9 mouse cellular contexts compared by ENCODE assay signal in genomic region chr4:99657430-99657820, GRCm38 (mm10). TPM values are rescaled to one million over a fixed set of nuclear protein-coding genes. Genes with fewer than 3 reads are reported as not detected.
DNase-seq lines count a peak whose midpoint lies in the region; ATAC-seq lines count a peak whose summit lies in the region.
"Had no signal": no experiment of that assay in that cellular context is flagged by ENCODE, and none has a peak within 500 bp of the region (broad histone marks: within the 10 kb centered on the region; RNA-seq: fewer than 3 reads in every experiment).

No protein-coding gene starts in this region.

- peak overlapping the region; percentile 35 for H3K4me3 ChIP-seq in liver, embryonic 16.5 days (ENCODE audit: low read depth, low read length)

- no peak overlapping the region for H3K27ac ChIP-seq in liver, embryonic 16.5 days (ENCODE audit: low read length)

- ATAC-seq in liver, embryonic 16.5 days (ENCODE audit: low read depth): no peak

- H3K4me2 ChIP-seq in liver, embryonic 16.5 days (ENCODE audit: low read depth, low read length): peak overlapping the region; percentile 37

- H3K27me3 ChIP-seq in liver, embryonic 16.5 days (ENCODE audit: control insufficient read depth, insufficient read depth, low read depth, low read length): peaks cover 96% of the 10 kb centered on the region

- intact Hi-C loops in left cerebral cortex, postnatal 14 days (cut with DNase I): no loop called here

- peaks cover 4% of the 10 kb centered on the region; the same call in 1 of the 2 replicates for H3K4me1 ChIP-seq in liver, embryonic 16.5 days (ENCODE audit: control insufficient read depth, low read depth, low read length)

- H3K9me3 ChIP-seq in liver, embryonic 16.5 days (replicated peaks; ENCODE audit: control insufficient read depth, low read length): no peaks in the 10 kb centered on the region

- peak; percentile 6 to 15 for DNase-seq in cerebellum, postnatal 14 days
- no peak for DNase-seq in cerebellum, adult 8-10 months
- DNase-seq in ovary, postnatal 36 days (ENCODE audit: low spot score): peak; percentile 8
- no peak for DNase-seq in ovary, postnatal 14 days (ENCODE audit: low spot score)
- peak; percentile 16 for DNase-seq in yolk sac, embryonic 10.5 days (ENCODE audit: low spot score)
- DNase-seq in T-cell, adult 2 months (ENCODE audit: low spot score): no peak
- DNase-seq in left cerebral cortex, postnatal 14 days (ENCODE audit: low spot score in 2 of 2): no peak

- WGBS in liver, embryonic 16.5 days (ENCODE audit: insufficient replicate concordance): 1% methylated on average over 50 of the region's 62 CpGs

- no peaks in the 10 kb centered on the region for H3K36me3 ChIP-seq in liver, embryonic 16.5 days (ENCODE audit: control insufficient read depth, insufficient read depth)

- H3K9ac ChIP-seq in liver, embryonic 16.5 days (ENCODE audit: low read depth, low read length): no peak overlapping the region

RNA-seq across cellular contexts. Expression of gene Foxd3, which starts 1.3 kb away (rescaled TPM):
- 0.07 TPM in 1 of 2 replicates, not detected in the other for polyA plus RNA-seq in liver, embryonic 16.5 days (2015; fragmentation: Nextera tagmentation; extraction: Ambion mirVana)
- total RNA-seq in left cerebral cortex, postnatal 14 days (2021): not detected
- total RNA-seq: layer of hippocampus, adult 18-20 months had no signal

RNA-seq across cellular contexts. Expression of gene Alg6, which starts 58.0 kb away (rescaled TPM):
- polyA plus RNA-seq in liver, embryonic 16.5 days (2015; fragmentation: Nextera tagmentation; extraction: Ambion mirVana): 9.7 and 10.3 TPM in 2 replicates
- total RNA-seq in left cerebral cortex, postnatal 14 days (2021): 10 to 100 TPM; 11.4 to 13.1 TPM

Comparison
In these comparisons a context has a peak if more than half of its experiments do, and no peak if none do; other contexts are left out.
1. DNase-seq: peak in cerebellum, postnatal 14 days (2 of 2), ovary, postnatal 36 days (single experiment) and yolk sac, embryonic 10.5 days (single experiment); none in cerebellum, adult 8-10 months (single experiment), ovary, postnatal 14 days (single experiment), T-cell, adult 2 months (single experiment) and left cerebral cortex, postnatal 14 days (0 of 2).